Mouse (Mus musculus): ENCODE measurements at regions not wholly inside any gene's neighbourhood (a gene's known extent, or its start where the extent isn't known, plus 50 kb on each side); places are given as distances from the start of the nearest gene placed in this dataset.

GRCm38 (mm10) chr3:140988247-140988646 is 223.9 kb downstream of the Pdha2 start:
- TF ChIP-seq CTCF (IDR thresholded peaks at IDR 0.05; ENCODE audit: low read depth) (no peak), EP300 (optimal IDR thresholded peaks at IDR 0.05) (no peak)

Measured in stomach, postnatal 0 days (tissue).